Mouse (Mus musculus) gastrocnemius, postnatal 10 days (tissue): Measurements from ENCODE around the gene Cnst. TPM values are rescaled to one million over a fixed set of nuclear protein-coding genes. Genes with fewer than 3 reads are reported as not detected.

Experiments
- DNase-seq: peaks from one replicate; pipeline ENCODE4 v3.0.0; 2021; ENCODE audit warnings: mixed read lengths
- total RNA-seq, 2 experiments: library from RNA; stranded (reverse); gene quantifications; 2 replicates each; pipeline ENCODE4 v1.2.3; 2021

The Cnst gene
- total RNA-seq, 2 experiments from 2014 or later = 33.8 to 35.9 TPM

- no peak for DNase-seq
Observed at GRCm38 (mm10) chr1:179592143-179592542, 46.0 kb downstream of the Cnst start.

DNA sequence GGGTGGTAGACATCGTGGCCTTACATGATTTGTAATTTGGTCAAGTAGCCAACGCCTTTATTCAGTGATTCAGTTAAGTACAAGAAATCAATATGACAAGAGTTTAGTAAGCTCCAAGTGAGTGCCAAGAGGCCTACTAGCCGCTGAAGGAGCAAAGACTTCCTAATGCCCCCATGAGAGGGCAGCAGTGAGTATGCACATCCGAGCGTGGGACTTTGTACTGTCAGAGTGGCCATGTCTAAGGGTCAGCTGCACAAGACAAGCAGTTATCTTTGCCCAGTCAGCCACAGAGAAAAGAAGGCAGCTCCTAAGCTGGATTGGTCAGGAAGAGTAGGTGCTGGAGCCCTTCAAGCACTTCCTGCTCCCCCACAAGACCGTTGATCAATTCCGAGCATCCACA lies 46.8 kb downstream of the Cnst start:
- no peak for DNase-seq

GRCm38 (mm10) chr1:179598386-179598785 lies 52.2 kb downstream of the Cnst start:
- DNase-seq = no peak

DNA sequence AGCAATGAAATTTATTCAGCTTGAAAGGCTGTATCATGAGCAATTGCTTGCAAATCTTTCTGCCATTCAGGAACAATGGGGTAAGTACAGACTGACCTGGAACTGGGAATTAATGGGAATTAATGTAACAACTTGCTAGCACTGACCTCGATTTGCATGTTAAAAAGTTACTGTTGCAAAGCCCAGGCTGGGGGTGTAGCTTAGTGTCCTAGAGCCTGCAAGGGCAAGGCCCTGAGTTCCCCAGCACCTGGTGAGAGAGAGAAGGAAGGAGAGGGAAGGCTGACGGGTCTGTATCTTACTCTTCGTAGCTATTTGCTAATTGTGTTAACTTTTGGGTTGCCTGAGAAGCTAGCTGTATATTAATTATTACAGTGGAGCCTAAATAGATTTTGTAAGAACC lies 58.4 kb downstream of the Cnst start:
- DNase-seq = no peak

- DNase-seq = no peak
Observed at GRCm38 (mm10) chr1:179606004-179606723, 60.0 kb downstream of the Cnst start.

DNA sequence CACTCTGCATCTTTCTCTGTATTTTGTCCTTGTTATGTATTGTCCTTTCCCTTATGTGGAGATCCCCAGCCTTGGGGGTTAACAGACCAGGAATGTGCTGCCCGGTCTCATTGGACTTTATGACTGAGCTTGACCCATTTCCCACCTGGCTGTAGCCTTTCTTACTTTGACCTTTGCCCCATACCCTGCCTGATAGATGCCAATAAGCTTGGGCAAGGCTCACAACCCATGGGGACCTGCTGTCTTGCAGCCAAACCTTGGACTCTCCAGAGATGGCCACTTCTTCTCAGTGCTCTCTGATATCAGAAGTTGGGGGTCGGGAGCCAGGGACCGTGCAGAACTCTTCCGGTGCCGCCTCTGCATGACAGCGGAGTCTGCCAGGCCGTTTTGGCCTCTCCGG lies 62.4 kb downstream of the Cnst start:
- DNase-seq = no peak

GRCm38 (mm10) chr1:179609724-179610505 lies 63.7 kb downstream of the Cnst start:
- DNase-seq = no peak

DNA sequence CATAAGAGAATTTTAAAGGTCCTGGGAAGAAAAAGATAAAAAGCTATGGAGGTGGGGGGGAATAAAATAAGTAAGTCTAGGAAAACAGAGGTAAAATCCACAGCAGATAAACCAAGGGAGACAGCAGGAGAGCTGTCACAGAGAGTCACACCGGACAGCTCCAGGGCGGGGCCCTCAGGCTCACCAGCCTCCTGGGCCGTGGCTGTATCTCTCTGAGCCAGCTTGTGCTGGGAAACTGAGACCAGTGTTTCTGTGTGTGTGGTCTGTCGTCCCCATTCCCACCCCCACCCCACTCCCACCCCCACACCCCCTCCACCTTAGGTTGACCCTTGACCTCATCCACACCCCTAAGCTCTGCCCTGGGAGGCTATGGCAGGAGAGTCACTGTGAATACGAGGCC lies 65.0 kb downstream of the Cnst start:
- no peak for DNase-seq

GRCm38 (mm10) chr1:179612418-179612817 lies 66.2 kb downstream of the Cnst start:
- no peak for DNase-seq

- DNase-seq = no peak
Observed at GRCm38 (mm10) chr1:179612986-179613505, 66.9 kb downstream of the Cnst start.

- DNase-seq = no peak
Observed at GRCm38 (mm10) chr1:179617426-179617825, 71.3 kb downstream of the Cnst start.

DNA sequence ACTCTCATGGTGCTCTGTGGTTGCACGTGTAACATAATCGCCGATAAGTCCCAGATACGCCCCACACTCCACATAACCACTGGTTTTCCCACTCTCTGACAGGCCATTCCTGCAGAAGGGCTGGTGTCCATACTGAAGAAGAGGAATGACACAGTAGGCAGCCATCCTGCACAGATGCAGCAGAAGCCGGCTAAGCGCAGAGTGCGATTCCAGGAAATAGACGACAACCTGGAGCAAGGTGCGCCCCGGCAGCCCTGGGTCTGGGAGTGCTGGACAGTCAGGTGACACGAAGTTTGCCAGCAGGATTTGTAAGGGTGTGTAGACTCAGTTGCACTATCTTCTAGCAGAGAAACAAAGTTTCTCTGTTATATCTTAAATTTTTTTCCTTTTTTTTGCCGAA lies 76.5 kb downstream of the Cnst start:
- no peak for DNase-seq

DNA sequence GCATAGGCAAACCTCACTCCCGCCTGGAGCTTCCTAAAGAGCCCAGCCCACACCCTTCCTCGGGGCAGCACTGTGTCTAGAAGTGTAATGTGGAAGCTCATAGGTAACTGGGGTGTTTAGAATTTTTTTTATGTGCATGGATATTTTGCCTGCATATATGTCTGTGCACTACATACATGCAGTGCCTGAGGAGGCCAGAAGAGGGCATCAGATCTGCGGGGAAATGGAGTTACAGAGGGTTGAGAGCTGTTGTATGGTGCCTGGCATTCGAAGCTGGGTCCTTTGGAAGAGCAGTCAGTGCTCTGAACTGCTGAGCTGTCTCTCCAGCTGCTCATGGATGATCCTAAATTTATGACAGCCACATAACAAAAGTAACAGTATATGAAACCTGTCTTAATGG lies 77.5 kb downstream of the Cnst start:
- DNase-seq = peak; percentile 43

DNA sequence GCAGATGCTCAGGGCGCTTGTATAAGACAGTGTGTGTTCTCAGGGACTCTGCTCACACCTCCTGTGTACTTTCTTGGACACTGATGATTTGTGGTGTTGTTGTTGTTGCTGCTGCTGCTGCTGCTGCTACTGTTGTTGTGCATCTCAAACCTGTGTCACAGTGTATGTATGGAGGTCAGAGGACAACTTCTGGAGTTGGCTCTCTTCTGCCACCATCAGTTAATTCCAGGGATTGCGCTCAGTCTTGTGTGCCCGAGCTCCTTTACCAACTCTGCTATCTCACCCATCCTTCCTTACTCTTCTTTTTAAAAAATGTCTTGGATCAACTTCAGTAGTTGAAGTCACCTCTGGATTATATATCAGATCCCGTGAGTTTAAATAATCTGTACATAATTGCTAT lies 78.2 kb downstream of the Cnst start:
- peak; percentile 54 for DNase-seq

DNA sequence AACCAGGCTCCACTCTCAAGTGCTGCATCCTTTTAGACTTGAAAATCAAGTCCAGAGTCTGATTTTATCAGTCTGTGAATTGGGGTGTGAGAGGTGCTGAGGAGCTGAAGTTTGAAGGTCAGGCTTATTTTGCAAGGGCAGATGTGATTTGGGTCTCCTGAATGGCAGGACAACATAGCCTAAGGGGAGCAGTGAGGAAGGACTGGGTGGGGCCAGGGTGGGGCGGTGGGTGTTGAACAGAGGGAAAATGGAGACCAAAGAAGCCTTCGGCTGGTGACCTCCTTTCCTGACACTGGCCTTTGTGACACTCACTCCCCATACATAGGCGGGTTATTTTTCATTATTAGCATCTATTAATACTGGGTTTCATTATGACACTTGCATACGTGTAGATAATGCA lies 81.7 kb downstream of the Cnst start:
- DNase-seq = no peak

DNA sequence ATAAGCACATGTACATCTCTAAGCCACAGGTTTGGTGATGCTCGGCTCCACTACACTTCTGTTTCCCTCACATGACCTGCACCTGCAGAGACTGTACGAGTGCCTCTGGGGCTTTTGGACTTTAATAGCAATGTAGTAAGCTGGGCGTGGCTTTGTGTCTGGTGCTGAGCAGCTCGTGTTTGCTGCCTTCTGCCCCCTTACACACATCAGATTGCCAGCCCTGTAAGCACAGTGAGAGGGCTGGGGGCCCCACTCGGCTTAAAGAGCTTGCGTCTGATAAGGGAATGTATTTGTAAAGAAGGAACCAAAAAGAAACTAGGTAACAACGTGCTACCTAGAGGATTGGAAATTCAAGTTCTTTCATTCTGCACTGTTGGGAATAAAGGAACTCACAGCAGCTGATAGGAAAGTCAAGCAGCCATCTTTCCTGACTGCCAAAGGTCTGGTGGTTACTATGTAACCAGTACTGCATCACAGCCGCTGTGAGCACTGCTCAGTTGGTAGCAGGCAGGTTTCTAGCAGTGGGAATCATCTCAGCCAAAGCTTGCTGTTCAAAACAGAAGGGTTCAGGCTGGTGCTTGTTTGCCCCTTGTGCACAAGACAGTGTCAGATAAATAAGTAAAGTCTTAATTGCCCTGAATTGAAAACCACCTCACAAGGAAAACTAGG lies 82.4 kb downstream of the Cnst start:
- no peak for DNase-seq

DNA sequence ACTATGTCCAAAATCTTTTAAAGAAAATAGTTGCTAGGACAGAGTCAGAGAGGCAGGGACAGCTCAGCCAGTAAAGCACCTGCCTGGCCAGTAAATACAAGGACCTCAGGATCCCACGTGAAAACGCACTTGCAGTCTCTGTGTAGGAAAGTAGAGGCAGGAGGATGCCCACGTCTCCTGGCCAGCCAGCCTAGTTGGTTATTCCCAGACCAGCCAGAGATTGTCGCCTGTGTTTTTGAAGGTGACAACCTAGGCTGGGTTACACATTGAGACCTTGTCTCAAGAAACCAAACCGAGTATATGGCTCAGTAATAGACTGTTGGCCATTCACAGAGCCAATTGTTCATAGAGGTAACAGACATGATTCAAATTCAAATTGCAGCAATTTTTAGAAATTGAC lies 83.1 kb downstream of the Cnst start:
- DNase-seq = no peak

DNA sequence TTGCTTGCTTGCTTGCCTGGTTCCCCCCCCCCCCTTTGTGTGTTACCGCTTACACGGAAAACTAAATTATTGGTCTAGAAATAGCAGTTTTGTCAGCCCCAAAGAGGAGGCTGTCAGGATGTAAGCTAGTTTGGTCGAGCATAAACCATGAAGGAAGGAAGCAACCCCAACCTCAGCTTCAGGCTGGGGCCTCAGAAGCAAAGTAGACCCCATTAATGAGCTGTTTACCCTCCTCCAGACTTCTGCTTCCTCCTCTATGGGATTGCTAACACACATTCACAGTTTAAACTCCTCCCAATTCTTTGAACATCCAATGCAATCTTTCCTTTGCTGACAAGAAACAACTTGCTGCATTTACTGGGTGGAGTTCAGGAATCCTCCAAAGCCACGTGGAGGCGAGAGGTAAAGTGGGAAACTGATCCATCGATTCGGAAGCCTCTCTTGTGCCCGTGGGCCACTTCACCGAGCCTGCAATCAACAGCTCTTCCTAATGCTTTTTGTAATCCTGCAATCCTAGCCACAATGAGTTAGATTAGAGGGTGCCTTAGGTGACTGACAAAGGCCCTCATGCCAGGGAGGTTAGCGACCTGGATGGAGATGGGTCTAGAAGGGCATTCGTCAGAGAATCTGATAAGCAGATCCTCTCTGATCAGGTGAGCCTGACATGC lies 86.7 kb downstream of the Cnst start:
- DNase-seq = no peak

GRCm38 (mm10) chr1:179633414-179633752 lies 87.2 kb downstream of the Cnst start:
- DNase-seq = no peak

GRCm38 (mm10) chr1:179634159-179634558 lies 88.0 kb downstream of the Cnst start:
- no peak for DNase-seq

GRCm38 (mm10) chr1:179642726-179643125 lies 96.6 kb downstream of the Cnst start:
- no peak for DNase-seq

DNA sequence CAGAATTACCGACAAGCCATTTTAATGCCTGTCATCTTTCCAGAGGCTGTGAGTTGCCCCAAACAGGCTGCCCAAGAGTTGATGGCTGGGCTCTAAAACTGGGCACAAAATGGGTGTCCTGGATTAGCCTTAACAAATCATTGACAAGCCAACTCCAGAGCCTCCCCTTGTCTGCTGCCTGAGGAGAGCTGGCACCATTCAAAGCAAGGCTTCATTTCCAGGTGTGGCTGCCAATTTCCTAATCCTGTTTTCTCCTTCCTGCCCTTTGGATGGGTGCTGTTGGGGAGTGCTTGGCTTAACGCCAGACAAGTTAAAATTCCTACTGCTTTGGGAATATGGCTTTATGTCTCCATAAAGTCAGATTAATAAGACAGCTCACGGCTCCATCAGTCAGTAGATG lies 98.0 kb downstream of the Cnst start:
- no peak for DNase-seq
